Mouse (Mus musculus): ENCODE data around the gene Tmc8.

DNA sequence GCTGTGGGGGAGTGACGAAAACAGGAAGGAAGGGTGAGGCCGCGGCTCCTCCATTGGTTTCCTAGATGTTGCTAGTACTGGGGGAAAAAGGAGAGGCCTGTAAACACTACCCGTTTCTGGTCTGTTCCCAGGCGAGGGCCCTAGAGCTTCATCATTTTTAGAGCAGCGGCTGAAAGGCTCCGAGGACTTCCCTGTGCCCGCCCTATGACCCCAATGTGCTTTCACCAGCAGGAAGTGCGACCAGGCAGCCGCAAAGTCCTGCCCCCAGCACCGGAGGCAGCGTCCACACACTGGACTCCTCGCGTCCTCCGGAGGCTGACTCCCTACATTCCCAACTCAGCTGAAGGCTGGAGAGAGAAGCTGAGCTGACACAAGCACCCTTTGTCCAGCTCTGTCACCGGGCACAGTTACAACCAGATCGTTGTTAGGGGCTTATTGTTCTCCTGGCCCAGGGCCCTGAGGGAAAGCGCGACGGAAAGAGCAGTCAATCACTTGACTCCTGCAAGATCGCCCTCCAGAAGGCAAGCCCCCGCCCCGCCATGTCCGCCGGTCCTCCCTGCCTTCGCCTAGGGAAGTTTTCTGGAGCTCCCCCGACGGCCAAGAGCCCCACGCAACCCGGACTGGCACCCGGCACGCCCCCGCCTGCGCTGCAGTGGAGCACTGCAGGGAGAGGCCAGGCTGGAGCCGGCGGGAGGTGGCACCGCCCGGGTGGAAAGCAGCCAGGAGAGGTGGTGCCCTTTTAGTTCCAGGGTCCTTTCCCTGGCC, 2.3 kb upstream of the Tmc8 start:
- no peak for TF ChIP-seq CHD2 (IDR thresholded peaks at IDR 0.05; ENCODE audit: low read depth, low read length)
- no peak for TF ChIP-seq ZC3H11A (IDR thresholded peaks at IDR 0.05; ENCODE audit: borderline replicate concordance, low read depth, low read length)
